Mouse (Mus musculus) lung, adult 2 months (tissue): ENCODE measurements around the gene Ezh1.

Experiments
- CTCF ChIP-seq: fragments of 200-500 bp; IDR thresholded peaks from 2 replicates; pipeline ENCODE4 v1.5.1; 2011; ENCODE audit warnings: mild to moderate bottlenecking, low read length, control low read depth; ENCODE audit not compliant: insufficient read depth
- POLR2A ChIP-seq: fragments of 200-500 bp; IDR thresholded peaks from 2 replicates; pipeline ENCODE4 v1.6.1; 2011; ENCODE audit warnings: low read depth, mild to moderate bottlenecking, control low read depth, low read length, borderline replicate concordance; ENCODE audit errors: extremely low read depth

- TF ChIP-seq CTCF (no peak), POLR2A (no peak)
These were observed 64.0 kb downstream of the Ezh1 start for GRCm38 (mm10) chr11:101162301-101162700.
